Mouse (Mus musculus) intestine, postnatal 0 days (tissue): ENCODE results near the gene Mapk7. TPM values are rescaled to one million over a fixed set of nuclear protein-coding genes. Genes with fewer than 3 reads are reported as not detected.

Source experiments
- ATAC-seq: fragments of 200-750 bp; cut with Nextera tagmentation; 2 replicates; pipeline ENCODE4 v1.8.0; 2017; ENCODE audit warnings: mild to moderate bottlenecking, moderate TSS enrichment, moderate library complexity
- H3K27ac ChIP-seq: fragments of 300-500 bp; sonication (generic); 2 replicates; pipeline ENCODE4 v1.5.1; 2014; ENCODE audit warnings: mild to moderate bottlenecking, low read depth, low read length, moderate library complexity
- H3K27me3 ChIP-seq: fragments of 300-500 bp; sonication (generic); replicated peaks from 2 replicates; pipeline ENCODE4 v1.6.1; 2014; ENCODE audit warnings: low read length, mixed read lengths; ENCODE audit not compliant: control insufficient read depth, insufficient read depth
- H3K36me3 ChIP-seq: fragments of 300-500 bp; sonication (generic); 2 replicates; pipeline ENCODE4 v1.6.1; 2014; ENCODE audit warnings: mild to moderate bottlenecking, moderate library complexity; ENCODE audit not compliant: control insufficient read depth, insufficient read depth
- H3K4me1 ChIP-seq: fragments of 300-500 bp; sonication (generic); replicated peaks from 2 replicates; pipeline ENCODE4 v1.6.1; 2014; ENCODE audit warnings: antibody characterized with exemption, low read length, mixed read lengths; ENCODE audit not compliant: control insufficient read depth, insufficient read depth
- H3K4me2 ChIP-seq: fragments of 300-500 bp; sonication (generic); replicated peaks from 2 replicates; pipeline ENCODE4 v1.6.1; 2014; ENCODE audit warnings: low read depth, mild to moderate bottlenecking, moderate library complexity
- H3K4me3 ChIP-seq: fragments of 300-500 bp; sonication (generic); 2 replicates; pipeline ENCODE4 v1.5.1; 2014; ENCODE audit warnings: low read depth, low read length
- H3K9ac ChIP-seq: fragments of 300-500 bp; sonication (generic); 2 replicates; pipeline ENCODE4 v1.6.1; 2014; ENCODE audit warnings: mild to moderate bottlenecking, low read depth, low read length
- H3K9me3 ChIP-seq: fragments of 300-500 bp; sonication (generic); 2 replicates; pipeline ENCODE4 v1.6.1; 2016; ENCODE audit warnings: mixed run types; ENCODE audit not compliant: control insufficient read depth
- CTCF ChIP-seq: sonication (generic); IDR thresholded peaks from 2 replicates; pipeline ENCODE4 v1.5.1; 2016; ENCODE audit warnings: low read depth, mild to moderate bottlenecking, control low read depth, antibody characterized with exemption, moderate library complexity
- WGBS: fragments of 180-500 bp; shearing (Covaris S2); extraction: QIAGEN DNeasy Blood & Tissue Kit; methylation state at CpG from one replicate; pipeline ENCODE4 v1.1.7; 2014; 5-methylcytosine and 5-hydroxymethylcytosine counted together
- polyA plus RNA-seq: library from polyadenylated mRNA; unstranded; fragments of >200 nt; fragmentation: Nextera tagmentation; extraction: Ambion mirVana; gene quantifications from 2 replicates; pipeline ENCODE4 v1.2.1, GENCODE M21; 2015

Gene Mapk7
- polyA plus RNA-seq, 1 experiment from 2014 or later = 14.5 TPM

- Histone ChIP-seq H3K9me3 (no peaks in the 10 kb centered on the region), H3K27me3 (no peaks in the 10 kb centered on the region), H3K4me1 (no peaks in the 10 kb centered on the region), H3K4me3 (no peak overlapping the region), H3K9ac (no peak overlapping the region), H3K27ac (no peak overlapping the region), H3K36me3 (no peaks in the 10 kb centered on the region), H3K4me2 (no peak overlapping the region)
- WGBS = 60% methylated on average over 2 of the region's 2 CpGs
- no peak for ATAC-seq
- no peak for TF ChIP-seq CTCF
These were observed 30.1 kb downstream of the Mapk7 start for GRCm38 (mm10) chr11:61464071-61464470.

- no peak overlapping the region for H3K4me3 ChIP-seq
- no peak overlapping the region for H3K4me2 ChIP-seq
- no peak overlapping the region for H3K27ac ChIP-seq
- 73% methylated on average over 24 of the region's 24 CpGs for WGBS
- no peak for ATAC-seq
- no peak overlapping the region for H3K9ac ChIP-seq
- H3K4me1 ChIP-seq = 0 out of 2 replicates have a peak, but pooled peaks cover 3% of the 10 kb centered on the region
- no peaks in the 10 kb centered on the region for H3K9me3 ChIP-seq
- TF ChIP-seq CTCF = peak; percentile 43
- no peaks in the 10 kb centered on the region for H3K36me3 ChIP-seq
- no peaks in the 10 kb centered on the region for H3K27me3 ChIP-seq
These were observed 44.5 kb downstream of the Mapk7 start for GRCm38 (mm10) chr11:61449499-61450292.

GRCm38 (mm10) chr11:61448599-61449225 lies 45.5 kb downstream of the Mapk7 start:
- Histone ChIP-seq H3K27me3 (no peaks in the 10 kb centered on the region), H3K9me3 (no peaks in the 10 kb centered on the region), H3K4me2 (no peak overlapping the region), H3K36me3 (no peaks in the 10 kb centered on the region), H3K27ac (no peak overlapping the region), H3K4me1 (no peaks in the 10 kb centered on the region), H3K4me3 (no peak overlapping the region), H3K9ac (no peak overlapping the region)
- TF ChIP-seq CTCF = no peak
- 73% methylated on average over 9 of the region's 9 CpGs for WGBS
- no peak for ATAC-seq

- Histone ChIP-seq H3K27me3 (no peaks in the 10 kb centered on the region), H3K4me1 (no peaks in the 10 kb centered on the region), H3K27ac (no peak overlapping the region), H3K4me3 (no peak overlapping the region), H3K36me3 (no peaks in the 10 kb centered on the region), H3K4me2 (no peak overlapping the region), H3K9me3 (no peaks in the 10 kb centered on the region), H3K9ac (no peak overlapping the region)
- no peak for TF ChIP-seq CTCF
- 57% methylated on average over 5 of the region's 5 CpGs for WGBS
- no peak for ATAC-seq
These were observed 46.2 kb downstream of the Mapk7 start for GRCm38 (mm10) chr11:61448041-61448440.

GRCm38 (mm10) chr11:61447296-61447695 lies 46.9 kb downstream of the Mapk7 start:
- no peak for ATAC-seq
- Histone ChIP-seq H3K36me3 (no peaks in the 10 kb centered on the region), H3K4me1 (no peaks in the 10 kb centered on the region), H3K4me3 (no peak overlapping the region), H3K27me3 (no peaks in the 10 kb centered on the region), H3K27ac (no peak overlapping the region), H3K4me2 (no peak overlapping the region), H3K9me3 (no peaks in the 10 kb centered on the region), H3K9ac (no peak overlapping the region)
- TF ChIP-seq CTCF = no peak
- WGBS = 80% methylated on average over 8 of the region's 8 CpGs

GRCm38 (mm10) chr11:61443807-61444206 lies 50.4 kb downstream of the Mapk7 start:
- Histone ChIP-seq H3K9me3 (no peaks in the 10 kb centered on the region), H3K9ac (no peak overlapping the region), H3K27me3 (no peaks in the 10 kb centered on the region), H3K36me3 (no peaks in the 10 kb centered on the region), H3K27ac (no peak overlapping the region), H3K4me1 (no peaks in the 10 kb centered on the region), H3K4me2 (no peak overlapping the region), H3K4me3 (no peak overlapping the region)
- no peak for ATAC-seq
- TF ChIP-seq CTCF = no peak
- 88% methylated on average over 6 of the region's 6 CpGs for WGBS
